Mouse (Mus musculus) brain, embryonic 14.5 days (tissue): ENCODE results near the gene Xpc.

Experiments
- CTCF ChIP-seq: fragments of 200-500 bp; IDR thresholded peaks from 2 replicates; pipeline ENCODE4 v1.5.1; 2012; ENCODE audit warnings: inconsistent platforms, mild to moderate bottlenecking, moderate library complexity, borderline replicate concordance; ENCODE audit not compliant: insufficient read depth, insufficient read length; ENCODE audit errors: extremely low read depth
- POLR2A ChIP-seq: fragments of 200-500 bp; IDR thresholded peaks from 2 replicates; pipeline ENCODE4 v1.6.1; 2012; ENCODE audit warnings: mild to moderate bottlenecking, inconsistent platforms, borderline replicate concordance; ENCODE audit not compliant: poor library complexity, insufficient read depth, insufficient read length, severe bottlenecking; ENCODE audit errors: extremely low read depth

DNA sequence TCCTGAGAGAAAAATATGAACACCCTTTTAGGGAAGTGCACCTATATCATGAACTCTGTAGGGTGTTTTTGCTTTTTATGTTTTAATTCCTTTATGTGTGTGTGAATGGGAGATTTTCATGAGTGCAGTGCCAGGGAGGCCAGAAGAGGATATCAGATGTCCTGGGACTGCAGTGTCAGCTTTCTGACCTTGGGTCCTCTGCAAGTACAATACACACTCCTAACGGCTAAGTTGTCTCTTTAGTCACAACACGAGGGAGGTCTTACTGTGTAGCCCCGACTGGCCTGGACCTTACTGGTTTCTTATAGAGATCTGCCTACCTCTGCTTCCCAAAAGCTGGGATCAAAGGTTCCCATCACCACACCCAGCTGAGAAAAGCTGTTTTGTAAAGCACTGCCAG lies 37.0 kb upstream of the Xpc start:
- TF ChIP-seq POLR2A (no peak), CTCF (no peak)
